Mouse (Mus musculus) cerebellum, adult 2 months (tissue): ENCODE measurements around the gene Macf1.

Source experiments
- CTCF ChIP-seq: fragments of 200-500 bp; IDR thresholded peaks from 2 replicates; pipeline ENCODE4 v1.5.1; 2011; ENCODE audit warnings: low read depth, mild to moderate bottlenecking, control low read depth, low read length, moderate library complexity, borderline replicate concordance; ENCODE audit not compliant: insufficient read depth
- POLR2A ChIP-seq: fragments of 200-500 bp; IDR thresholded peaks from 2 replicates; pipeline ENCODE4 v1.6.1; 2011; ENCODE audit warnings: low read length, control low read depth, borderline replicate concordance; ENCODE audit not compliant: insufficient read depth

DNA sequence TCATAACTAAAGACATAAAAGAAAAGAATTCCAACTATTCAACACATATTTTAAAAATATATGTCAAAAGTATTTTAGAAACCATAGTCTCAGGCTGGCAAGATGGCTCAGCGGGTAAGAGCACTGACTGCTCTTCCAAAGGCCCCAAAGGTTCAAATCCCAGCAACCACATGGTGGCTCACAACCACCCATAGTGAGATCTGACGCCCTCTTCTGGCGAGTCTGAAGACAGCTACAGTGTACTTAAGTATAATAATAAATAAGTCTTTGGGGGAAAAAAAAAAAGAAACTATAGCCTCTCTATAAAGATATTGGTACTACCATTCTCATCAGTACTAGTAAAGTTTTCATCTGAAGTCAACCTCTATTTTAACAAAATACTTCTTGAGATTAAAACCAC, 152.2 kb downstream of the Macf1 start:
- TF ChIP-seq POLR2A: no peak
- TF ChIP-seq CTCF: no peak
